Mouse (Mus musculus) layer of hippocampus, postnatal 36 days (tissue): Measurements from ENCODE around the gene Zcchc14. TPM values are rescaled to one million over a fixed set of nuclear protein-coding genes. Genes with fewer than 3 reads are reported as not detected.
"Not testable (repeated sequence)": the region's sequence is repeated elsewhere in the genome, so short reads cannot be mapped to it uniquely, and the experiment has no call there.

Source experiments
- DNase-seq, 2 experiments: peaks; one replicate each; pipeline ENCODE4 v3.0.0; 2022
- total RNA-seq, 2 experiments: library from RNA; stranded (reverse); gene quantifications; 2 replicates each; pipeline ENCODE4 v1.2.3; 2021

Zcchc14 gene
- 100 to 1,000 TPM in 1 of 2 experiments, 10 to 100 TPM in 1; 93.6 to 102 TPM for total RNA-seq

- DNase-seq: peak; percentile 98
Measured at GRCm38 (mm10) chr8:121652774-121653323, at the start of gene Zcchc14. Zcchc14 (minus strand) TSS chr8:121652901.

GRCm38 (mm10) chr8:121699936-121700335 lies 47.2 kb upstream of the Zcchc14 start:
- DNase-seq: no peak

DNA sequence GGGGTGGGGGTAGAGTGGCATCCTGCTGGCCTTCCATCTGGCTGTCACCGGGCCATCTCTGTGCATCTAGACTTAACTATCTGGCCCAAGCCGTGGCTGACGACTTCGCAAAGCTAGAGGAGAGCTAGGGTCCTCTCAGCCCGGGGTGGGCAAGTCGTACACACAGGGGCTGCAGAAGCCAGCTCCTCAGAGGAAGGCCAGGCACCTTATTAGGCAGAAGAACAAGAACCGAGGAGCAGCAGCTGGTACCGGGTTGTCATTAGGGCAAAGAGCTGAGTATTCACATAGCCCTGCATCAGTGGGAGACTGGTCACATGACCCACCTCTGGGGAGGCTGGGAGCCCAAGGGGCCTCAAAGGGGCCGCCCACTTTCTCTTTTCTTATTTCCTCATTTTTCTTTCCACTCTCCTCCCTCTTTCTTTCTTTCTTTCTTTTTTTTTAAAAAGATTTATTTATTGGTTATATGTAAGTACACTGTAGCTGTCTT lies 46.0 kb upstream of the Zcchc14 start:
- DNase-seq: no peak

GRCm38 (mm10) chr8:121697735-121698614 lies 45.3 kb upstream of the Zcchc14 start:
- no peak for DNase-seq

GRCm38 (mm10) chr8:121695585-121696184 lies 43.0 kb upstream of the Zcchc14 start:
- DNase-seq: no peak

DNA sequence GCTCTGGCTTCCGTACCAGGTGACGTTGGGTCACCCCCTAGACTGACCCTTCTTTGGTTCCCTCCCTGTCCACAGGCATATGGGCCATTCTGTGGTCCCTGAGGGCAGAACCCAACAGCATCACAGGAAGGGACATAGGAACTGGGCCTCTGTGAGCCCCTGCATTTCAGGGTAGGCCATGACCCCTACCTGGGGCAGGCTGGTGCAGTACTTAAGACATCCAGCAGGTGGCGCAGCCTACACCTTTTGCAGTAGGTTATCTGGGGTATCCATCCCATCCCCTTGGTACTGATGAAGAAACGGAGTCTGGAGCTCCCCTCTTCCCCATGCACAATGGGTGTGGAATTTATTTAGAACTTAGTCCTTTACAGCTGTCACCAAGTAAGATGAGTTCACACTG lies 41.8 kb upstream of the Zcchc14 start:
- DNase-seq: peak in 1 of 2 experiments; percentile 37

DNA sequence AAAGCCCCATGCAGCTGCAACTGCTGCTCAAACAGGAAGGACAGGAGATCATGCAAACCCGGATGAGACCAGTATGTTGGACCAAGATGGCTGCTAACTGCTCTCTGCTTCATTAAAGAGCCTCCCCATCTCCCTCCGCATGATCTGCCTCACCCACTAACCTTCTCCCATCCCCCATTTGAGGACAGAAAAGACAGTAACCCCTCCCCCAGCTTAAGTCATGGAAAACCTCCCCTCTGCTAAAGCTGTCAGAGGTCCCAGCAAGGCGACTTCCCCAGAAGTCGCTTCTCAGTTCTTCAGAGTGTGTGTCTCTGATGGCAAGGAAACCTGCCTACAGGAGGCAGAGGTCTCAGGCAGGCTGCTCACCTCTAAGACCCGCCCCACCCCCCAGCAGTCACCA lies 35.8 kb upstream of the Zcchc14 start:
- no peak for DNase-seq

- peak; percentile 65 to 69 for DNase-seq
Measured at GRCm38 (mm10) chr8:121687455-121688161, 34.9 kb upstream of the Zcchc14 start.

- peak in 1 of 2 experiments; percentile 24 for DNase-seq
Measured at GRCm38 (mm10) chr8:121685419-121685818, 32.7 kb upstream of the Zcchc14 start.

DNA sequence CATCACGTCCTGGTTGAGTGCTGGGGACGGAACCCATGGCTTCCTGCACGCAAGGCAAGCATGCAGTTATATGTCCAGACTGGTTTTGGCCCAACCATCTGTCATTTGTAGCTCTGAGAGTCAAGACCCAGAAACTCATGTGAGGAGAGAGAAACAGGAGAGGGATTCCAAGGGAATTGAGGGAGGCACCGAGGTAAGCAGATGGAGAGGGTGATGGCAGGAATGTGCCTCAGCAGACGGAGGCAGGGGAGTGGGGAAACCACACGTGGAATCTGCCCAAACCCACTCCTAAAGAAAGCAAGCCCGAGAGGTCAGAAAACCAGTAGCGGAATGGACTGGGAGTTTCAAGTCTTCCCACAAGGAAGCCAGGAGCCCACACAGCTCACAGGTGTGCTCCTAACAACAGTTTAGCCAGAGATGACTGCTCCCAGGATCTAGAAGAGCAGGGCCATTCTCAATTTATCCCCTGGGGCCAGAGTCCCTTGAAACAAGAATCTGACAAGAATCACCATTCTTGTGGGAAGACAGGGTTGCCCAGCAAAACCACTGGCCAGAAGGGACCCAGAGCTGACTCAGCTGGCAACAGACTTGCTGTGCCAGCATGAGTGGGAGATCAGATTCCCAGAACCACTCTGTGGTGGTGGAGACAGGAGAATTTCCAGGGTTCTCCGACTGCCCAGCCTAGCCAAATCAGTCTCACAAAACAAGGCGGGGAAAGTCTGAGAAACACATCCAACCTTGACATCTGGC lies 30.6 kb upstream of the Zcchc14 start:
- no peak for DNase-seq

DNA sequence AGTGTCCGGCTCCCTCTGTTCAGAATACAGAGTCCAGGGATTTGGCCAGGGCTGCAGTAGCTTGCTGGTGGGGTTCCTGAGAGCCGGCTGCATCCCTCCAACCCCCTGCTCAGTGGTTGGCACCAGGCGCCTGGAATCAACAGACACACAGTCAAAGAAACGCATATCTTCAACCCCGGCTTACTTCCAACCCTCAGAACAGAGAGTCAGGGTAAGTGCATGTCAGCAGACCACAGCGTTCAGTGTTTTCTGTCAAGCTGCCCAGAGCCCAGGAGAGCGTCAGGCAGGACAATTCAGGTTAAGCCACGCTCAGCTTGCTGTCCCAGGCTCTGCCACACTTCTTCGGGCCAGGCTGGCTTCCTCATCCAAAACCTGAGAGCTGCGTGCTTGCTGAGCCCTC lies 28.8 kb upstream of the Zcchc14 start:
- DNase-seq: no peak

- DNase-seq: no peak
Measured at GRCm38 (mm10) chr8:121680896-121681295, 28.2 kb upstream of the Zcchc14 start.

DNA sequence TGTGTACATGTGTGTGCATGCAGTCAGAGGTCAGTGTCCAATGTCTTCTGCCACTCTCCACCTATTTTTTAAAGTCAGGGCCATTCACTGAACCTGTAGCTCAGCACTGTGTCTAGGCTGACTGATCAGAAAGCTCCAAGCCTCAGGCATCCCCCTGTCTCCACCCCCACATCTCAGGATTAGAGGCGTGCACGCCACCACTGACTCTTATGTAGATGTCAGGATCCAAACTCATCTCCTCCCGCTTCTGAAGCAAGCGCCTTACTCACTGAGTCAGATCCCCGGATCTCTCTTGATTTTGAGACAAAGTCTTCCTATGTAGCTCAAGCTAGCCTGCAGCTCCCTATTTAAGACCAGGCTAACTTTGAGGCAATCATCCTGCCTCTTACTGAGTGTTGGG lies 26.0 kb upstream of the Zcchc14 start:
- DNase-seq: no peak

DNA sequence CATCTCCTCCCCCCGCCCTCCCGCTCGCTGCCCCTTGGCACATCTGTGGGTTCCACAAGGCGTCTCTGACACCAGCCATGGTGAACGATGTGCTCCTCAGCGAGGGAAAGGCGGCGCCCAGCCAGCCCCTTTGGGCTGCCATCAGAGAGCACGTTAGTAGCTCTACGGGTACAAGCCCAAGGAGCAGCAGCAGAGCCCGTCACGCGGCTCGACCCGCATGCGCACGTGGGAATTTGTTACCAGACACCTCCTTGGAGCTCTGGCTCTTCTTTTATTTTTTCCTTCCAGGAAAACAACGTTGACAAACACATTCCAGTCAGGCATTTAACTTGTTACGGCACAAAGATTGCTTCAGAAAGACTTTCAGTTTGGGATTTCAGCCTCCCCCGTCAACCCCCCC lies 23.0 kb upstream of the Zcchc14 start:
- no peak for DNase-seq

GRCm38 (mm10) chr8:121675161-121675560 lies 22.5 kb upstream of the Zcchc14 start:
- no peak for DNase-seq

- DNase-seq: no peak
Measured at GRCm38 (mm10) chr8:121674524-121674923, 21.8 kb upstream of the Zcchc14 start.

- no peak for DNase-seq
Measured at GRCm38 (mm10) chr8:121673917-121674316, 21.2 kb upstream of the Zcchc14 start.

DNA sequence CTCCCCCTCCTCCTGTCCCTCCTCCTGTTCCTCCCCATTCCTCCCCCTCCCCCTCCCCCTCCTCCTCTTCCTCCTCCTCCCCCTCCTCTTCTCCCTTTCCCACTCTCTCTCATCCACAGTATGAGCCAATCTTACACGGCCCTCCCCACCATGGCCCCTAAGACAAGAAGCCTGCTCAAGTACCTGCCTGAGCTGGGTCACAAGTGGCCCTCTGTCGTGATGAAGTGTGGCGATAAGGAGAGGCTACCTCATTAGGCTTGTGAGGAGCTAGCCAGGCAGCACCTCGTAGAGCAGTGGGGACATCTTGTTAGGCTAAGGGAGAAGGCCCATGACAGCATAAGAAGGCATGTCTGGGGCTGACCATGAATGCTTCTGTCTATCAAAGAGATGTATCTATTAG lies 20.5 kb upstream of the Zcchc14 start:
- DNase-seq: no peak

DNA sequence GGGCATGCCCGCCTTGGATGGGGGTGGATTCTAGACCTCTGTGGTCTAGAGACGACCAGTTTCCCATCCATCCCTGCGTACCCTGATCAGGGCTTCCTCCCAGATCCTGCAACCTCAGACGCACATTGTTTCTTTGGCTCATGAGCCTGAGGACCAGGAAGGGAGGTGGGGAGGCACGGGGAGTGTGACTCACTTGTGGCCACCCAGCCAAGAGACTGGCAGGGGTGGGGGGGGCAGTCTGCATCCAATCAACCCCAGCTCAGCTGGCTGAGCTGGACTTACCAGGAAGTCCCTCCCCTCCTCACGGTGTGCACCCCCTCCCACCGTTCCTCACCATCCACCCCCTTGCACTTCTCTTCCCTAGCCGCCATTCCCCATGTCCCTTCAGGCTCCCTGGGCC lies 16.5 kb upstream of the Zcchc14 start:
- DNase-seq: no peak

- DNase-seq: peak in 1 of 2 experiments; percentile 50
Measured at GRCm38 (mm10) chr8:121668553-121668952, 15.9 kb upstream of the Zcchc14 start.

DNA sequence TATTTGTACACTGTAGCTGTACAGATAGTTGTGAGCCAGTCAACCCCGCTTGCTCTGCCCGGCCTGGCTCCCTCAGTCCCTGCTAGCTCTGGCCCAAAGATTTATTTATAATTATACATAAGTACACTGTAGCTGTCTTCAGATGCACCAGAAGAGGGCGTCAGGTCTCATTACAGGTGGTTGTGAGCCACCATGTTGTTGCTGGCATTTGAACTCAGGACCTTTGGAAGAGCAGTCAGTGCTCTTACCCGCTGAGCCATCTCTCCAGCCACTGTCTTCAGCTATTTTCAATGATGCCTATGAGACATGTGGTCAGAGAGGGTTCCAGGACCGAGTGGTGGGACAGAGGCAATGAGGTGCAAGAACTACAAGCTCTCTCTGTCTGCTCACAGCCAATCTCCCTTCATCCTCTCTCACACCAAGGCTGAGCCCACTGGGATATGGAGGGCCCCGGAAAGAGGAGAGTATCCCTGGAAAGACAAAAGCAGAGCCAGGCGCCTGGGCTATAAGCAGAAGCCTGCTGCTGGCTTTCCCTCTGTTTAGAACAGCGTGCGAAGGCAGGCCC lies 15.3 kb upstream of the Zcchc14 start:
- DNase-seq: not testable (repeated sequence)

DNA sequence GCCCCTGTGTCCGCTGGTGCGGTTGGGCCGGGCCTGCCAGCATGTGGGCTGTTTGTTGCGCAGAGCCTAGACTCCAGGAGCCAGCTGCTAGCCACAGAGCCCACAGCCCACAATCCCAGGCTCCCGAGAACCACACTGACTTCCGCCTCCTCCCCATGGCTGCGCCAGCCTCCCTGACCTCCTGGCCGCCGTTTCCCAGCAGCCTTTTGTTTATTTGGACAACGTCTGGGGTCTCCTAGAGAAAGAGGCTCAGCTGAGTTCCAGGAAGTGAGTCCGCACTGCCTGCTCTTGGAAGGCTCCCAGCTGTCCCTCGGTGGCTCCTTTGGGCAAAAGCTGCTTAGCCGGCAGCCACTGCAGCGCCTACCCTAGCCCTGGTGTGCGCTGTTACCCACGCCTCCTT lies 12.6 kb upstream of the Zcchc14 start:
- no peak for DNase-seq
